14 mouse cellular contexts compared by ENCODE assay signal in genomic region chr14:48754080-48754720, GRCm38 (mm10).
DNase-seq lines count a peak whose midpoint lies in the region; ATAC-seq and TF ChIP-seq lines count a peak whose summit lies in the region.
"Had no signal": no experiment of that assay in that cellular context is flagged by ENCODE, and none has a peak within 500 bp of the region (broad histone marks: within the 10 kb centered on the region; RNA-seq: fewer than 3 reads in every experiment).

No protein-coding gene starts in this region.

- H3K9me3 ChIP-seq in hindbrain, embryonic 12.5 days (replicated peaks), result no peaks in the 10 kb centered on the region
- H3K9me3 ChIP-seq in midbrain, postnatal 0 days (ENCODE audit: low read length), result no peaks in the 10 kb centered on the region
- H3K9me3 ChIP-seq: heart, embryonic 13.5 days; limb, embryonic 15.5 days; lung, embryonic 15.5 days had no signal

- peak; percentile 68 for ATAC-seq in hindbrain, embryonic 12.5 days (ENCODE audit: low FRiP score)
- ATAC-seq in midbrain, postnatal 0 days (ENCODE audit: low FRiP score), result no peak
- ATAC-seq: Patski had no signal

- no peak for TF ChIP-seq CTCF in midbrain, postnatal 0 days (IDR thresholded peaks at IDR 0.05)
- TF ChIP-seq CTCF in gastrocnemius, adult 2 months (IDR thresholded peaks at IDR 0.05), result no peak

- DNase-seq in ES-CJ7 (ENCODE audit: low read depth, low spot score), result peak; percentile 93
- peak; percentile 63 for DNase-seq in embryo, embryonic 10.5 days (ENCODE audit: low spot score)
- DNase-seq in midbrain, postnatal 0 days (ENCODE audit: low spot score), result no peak
- no peak for DNase-seq in kidney, postnatal 14 days
- DNase-seq in thymus, postnatal 10 days (ENCODE audit: low spot score in 2 of 2), result no peak
- DNase-seq in adrenal gland, postnatal 14 days, result no peak
- no peak for DNase-seq in gastrocnemius, adult 2 months
- DNase-seq: adrenal gland, postnatal 25 days; cerebellum, postnatal 36 days had no signal

- peak overlapping the region; percentile 11; the same call in 1 of the 2 replicates for H3K4me2 ChIP-seq in hindbrain, embryonic 12.5 days (replicated peaks)
- no peak overlapping the region for H3K4me2 ChIP-seq in midbrain, postnatal 0 days (ENCODE audit: low read depth, low read length, poor library complexity, severe bottlenecking)
- H3K4me2 ChIP-seq: heart, embryonic 13.5 days; limb, embryonic 15.5 days; lung, embryonic 15.5 days had no signal

- WGBS in hindbrain, embryonic 12.5 days, result 13% methylated on average over 11 of the region's 11 CpGs
- WGBS in midbrain, postnatal 0 days, result 24% methylated on average over 11 of the region's 11 CpGs

- intact Hi-C loops in gastrocnemius, adult 2 months (cut with DNase I), result no loop called here

- no peaks in the 10 kb centered on the region for H3K36me3 ChIP-seq in hindbrain, embryonic 12.5 days
- H3K36me3 ChIP-seq in midbrain, postnatal 0 days (ENCODE audit: insufficient read depth, low read length), result no peaks in the 10 kb centered on the region
- H3K36me3 ChIP-seq: heart, embryonic 13.5 days; limb, embryonic 15.5 days; lung, embryonic 15.5 days had no signal

- H3K9ac ChIP-seq in hindbrain, embryonic 12.5 days, result no peak overlapping the region
- H3K9ac ChIP-seq in midbrain, postnatal 0 days (replicated peaks; ENCODE audit: low read length, poor library complexity, severe bottlenecking), result no peak overlapping the region
- H3K9ac ChIP-seq: heart, embryonic 13.5 days; limb, embryonic 15.5 days; lung, embryonic 15.5 days had no signal

- peaks cover 31% of the 10 kb centered on the region for H3K4me1 ChIP-seq in hindbrain, embryonic 12.5 days
- no peaks in the 10 kb centered on the region for H3K4me1 ChIP-seq in midbrain, postnatal 0 days (ENCODE audit: insufficient read depth, low read length)
- H3K4me1 ChIP-seq: lung, embryonic 15.5 days had no signal

- no peak overlapping the region for H3K27ac ChIP-seq in hindbrain, embryonic 12.5 days
- H3K27ac ChIP-seq in midbrain, postnatal 0 days (ENCODE audit: low read depth, low read length), result 0 out of 2 replicates have a peak overlapping the region, but pooled peaks have one; percentile 19
- no peak overlapping the region for H3K27ac ChIP-seq in gastrocnemius, adult 2 months
- H3K27ac ChIP-seq: heart, embryonic 13.5 days; limb, embryonic 15.5 days; lung, embryonic 15.5 days had no signal

- H3K27me3 ChIP-seq in hindbrain, embryonic 12.5 days, result no peaks in the 10 kb centered on the region
- H3K27me3 ChIP-seq in midbrain, postnatal 0 days (ENCODE audit: insufficient read depth, low read length), result peaks cover 1% of the 10 kb centered on the region; the same call in 1 of the 2 replicates

- no peak overlapping the region for H3K4me3 ChIP-seq in hindbrain, embryonic 12.5 days
- no peak overlapping the region for H3K4me3 ChIP-seq in midbrain, postnatal 0 days (ENCODE audit: low read depth, low read length)
- no peak overlapping the region for H3K4me3 ChIP-seq in gastrocnemius, adult 2 months
- H3K4me3 ChIP-seq: heart, embryonic 13.5 days; limb, embryonic 15.5 days; lung, embryonic 15.5 days had no signal

Comparison
In these comparisons a context has a peak if more than half of its experiments do, and no peak if none do; other contexts are left out.
1. DNase-seq: peak in ES-CJ7 (single experiment) and embryo, embryonic 10.5 days (single experiment); none in midbrain, postnatal 0 days (single experiment), kidney, postnatal 14 days (single experiment), thymus, postnatal 10 days (0 of 2), adrenal gland, postnatal 14 days (single experiment) and gastrocnemius, adult 2 months (single experiment).